Mouse (Mus musculus): ENCODE data around the gene 2210408I21Rik. TPM values are rescaled to one million over a fixed set of nuclear protein-coding genes. Genes with fewer than 3 reads are reported as not detected.
"Not testable (repeated sequence)": the region's sequence is repeated elsewhere in the genome, so short reads cannot be mapped to it uniquely, and the experiment has no call there.

2210408I21Rik gene
- 4.9 and 5.5 TPM in 2 replicates for polyA plus RNA-seq (2015; fragmentation: Nextera tagmentation; extraction: Ambion mirVana)

- Histone ChIP-seq H3K4me1 (peaks cover 12% of the 10 kb centered on the region), H3K27ac (replicated peaks) (peak within 1 kb of the TSS; percentile 90), H3K36me3 (no peaks in the 10 kb centered on the region), H3K4me2 (peak within 1 kb of the TSS; percentile 77), H3K9me3 (no peaks in the 10 kb centered on the region), H3K27me3 (replicated peaks) (no peaks in the 10 kb centered on the region), H3K9ac (peak within 1 kb of the TSS; percentile 95), H3K4me3 (peak within 1 kb of the TSS; percentile 99)
- peak; percentile 80 for ATAC-seq (ENCODE audit: extremely low read depth, insufficient number of reproducible peaks, low FRiP score, low TSS enrichment)
- under 1% methylated on average over 65 of the region's 65 CpGs for WGBS
Measured at GRCm38 (mm10) chr13:77134931-77135620, at the start of gene 2210408I21Rik, which contains the start of gene Slf1. 2210408I21Rik (plus strand) TSS chr13:77135540. Slf1 (minus strand) TSS chr13:77135473.

DNA sequence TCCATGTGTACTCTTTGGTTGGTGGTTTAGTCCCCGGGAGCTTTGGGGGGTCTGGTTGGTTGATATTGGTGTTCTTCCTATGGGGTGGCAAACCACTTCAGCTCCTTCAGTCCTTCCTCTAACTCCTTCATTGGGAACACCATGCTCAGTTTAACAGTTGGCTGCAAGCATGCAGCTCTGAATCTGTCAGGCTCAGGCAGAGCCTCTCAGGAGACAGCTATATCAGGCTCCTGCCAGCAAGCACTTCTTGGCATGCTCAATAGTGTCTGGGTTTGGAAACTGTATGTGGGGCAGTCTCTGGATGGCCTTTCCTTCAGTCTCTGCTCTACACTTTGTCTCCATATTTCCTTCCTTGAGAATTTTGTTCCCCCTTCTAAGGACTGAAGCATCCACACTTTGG lies 42.5 kb upstream of the 2210408I21Rik start:
- H3K9ac ChIP-seq; H3K27ac ChIP-seq (replicated peaks); H3K4me1 ChIP-seq; H3K27me3 ChIP-seq (replicated peaks); H3K4me3 ChIP-seq; H3K4me2 ChIP-seq; H3K9me3 ChIP-seq; ATAC-seq (ENCODE audit: extremely low read depth, insufficient number of reproducible peaks, low FRiP score, low TSS enrichment): not testable (repeated sequence)
- H3K36me3 ChIP-seq: peaks cover 36% of the 10 kb centered on the region
- WGBS: 96% methylated on average over 1 of the region's 1 CpGs

DNA sequence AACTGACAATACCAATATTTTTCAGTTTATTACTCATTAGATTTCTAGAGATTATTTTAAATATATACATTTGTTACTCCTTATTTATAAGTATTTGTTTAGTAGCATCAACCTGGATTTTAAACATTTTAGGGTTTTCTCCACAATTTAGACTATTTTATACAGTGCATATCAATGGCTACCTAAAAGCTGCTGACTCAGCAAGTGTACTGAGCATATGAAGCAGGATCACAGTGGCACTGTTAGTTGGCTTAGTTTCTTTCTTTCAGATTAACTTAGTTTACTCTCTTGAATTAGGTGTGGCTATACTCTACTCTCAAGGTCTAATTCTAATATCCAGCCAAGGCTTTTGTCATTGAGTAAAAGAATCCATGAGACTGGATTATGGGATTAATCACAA lies 27.6 kb upstream of the 2210408I21Rik start:
- Histone ChIP-seq H3K4me2 (no peak overlapping the region), H3K9ac (no peak overlapping the region), H3K27ac (replicated peaks) (no peak overlapping the region), H3K4me3 (no peak overlapping the region), H3K36me3 (peaks cover 17% of the 10 kb centered on the region), H3K27me3 (replicated peaks) (no peaks in the 10 kb centered on the region), H3K9me3 (no peaks in the 10 kb centered on the region), H3K4me1 (no peaks in the 10 kb centered on the region)
- ATAC-seq (ENCODE audit: extremely low read depth, insufficient number of reproducible peaks, low FRiP score, low TSS enrichment): no peak

- no peak overlapping the region for H3K4me2 ChIP-seq
- WGBS: 90% methylated on average over 4 of the region's 4 CpGs
- H3K4me1 ChIP-seq: no peaks in the 10 kb centered on the region
- H3K4me3 ChIP-seq: no peak overlapping the region
- no peaks in the 10 kb centered on the region for H3K9me3 ChIP-seq
- H3K27me3 ChIP-seq (replicated peaks): no peaks in the 10 kb centered on the region
- H3K27ac ChIP-seq (replicated peaks): no peak overlapping the region
- H3K9ac ChIP-seq: no peak overlapping the region
- no peak for ATAC-seq (ENCODE audit: extremely low read depth, insufficient number of reproducible peaks, low FRiP score, low TSS enrichment)
- peaks cover 9% of the 10 kb centered on the region; the same call in 1 of the 2 replicates for H3K36me3 ChIP-seq
Measured at GRCm38 (mm10) chr13:77118695-77119094, 16.6 kb upstream of the 2210408I21Rik start.

DNA sequence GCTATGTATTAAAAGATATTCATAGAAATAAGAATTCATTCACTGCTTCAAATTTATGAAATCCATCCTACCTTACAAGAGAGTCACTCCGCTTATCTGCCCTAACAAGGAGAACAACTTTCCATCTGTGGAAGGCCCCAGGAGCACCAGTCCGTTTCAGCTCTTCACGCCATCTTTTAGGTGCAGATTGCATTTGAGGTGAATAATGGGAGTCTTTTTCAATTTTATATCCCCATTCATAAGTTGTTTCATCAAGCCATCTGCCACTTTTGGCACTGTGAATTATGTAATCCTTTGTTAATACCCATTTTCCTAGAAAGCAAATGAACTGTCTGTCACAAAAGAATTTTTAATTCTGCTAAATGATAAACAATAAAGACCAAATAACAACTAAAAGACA lies 10.2 kb upstream of the 2210408I21Rik start:
- ATAC-seq (ENCODE audit: extremely low read depth, insufficient number of reproducible peaks, low FRiP score, low TSS enrichment): no peak
- Histone ChIP-seq H3K9me3 (no peaks in the 10 kb centered on the region), H3K27me3 (replicated peaks) (no peaks in the 10 kb centered on the region), H3K27ac (replicated peaks) (no peak overlapping the region), H3K36me3 (peaks cover 25% of the 10 kb centered on the region), H3K4me1 (no peaks in the 10 kb centered on the region), H3K9ac (no peak overlapping the region), H3K4me2 (no peak overlapping the region), H3K4me3 (no peak overlapping the region)
- WGBS: 93% methylated on average over 3 of the region's 3 CpGs

DNA sequence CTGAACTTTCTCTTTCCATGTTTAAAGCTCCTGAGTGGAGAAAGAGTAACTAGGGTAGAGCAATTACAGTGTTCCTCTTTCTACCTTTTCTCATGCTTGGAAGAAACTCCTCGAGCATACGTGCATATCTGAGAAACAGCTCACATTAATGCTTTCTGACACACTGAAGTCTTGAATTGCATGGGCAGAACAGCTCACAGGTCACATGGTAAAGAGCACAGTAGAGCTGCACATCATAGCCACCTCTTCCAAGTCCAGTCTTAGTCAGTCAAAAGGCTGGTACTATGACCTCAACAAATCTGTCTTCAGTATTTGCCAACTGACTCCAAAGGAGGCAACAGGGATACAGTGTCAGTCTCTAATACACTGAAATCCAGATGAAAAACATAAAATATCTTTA lies 7.1 kb upstream of the 2210408I21Rik start:
- no peak overlapping the region for H3K27ac ChIP-seq (replicated peaks)
- no peak for ATAC-seq (ENCODE audit: extremely low read depth, insufficient number of reproducible peaks, low FRiP score, low TSS enrichment)
- WGBS: 88% methylated on average over 2 of the region's 2 CpGs

DNA sequence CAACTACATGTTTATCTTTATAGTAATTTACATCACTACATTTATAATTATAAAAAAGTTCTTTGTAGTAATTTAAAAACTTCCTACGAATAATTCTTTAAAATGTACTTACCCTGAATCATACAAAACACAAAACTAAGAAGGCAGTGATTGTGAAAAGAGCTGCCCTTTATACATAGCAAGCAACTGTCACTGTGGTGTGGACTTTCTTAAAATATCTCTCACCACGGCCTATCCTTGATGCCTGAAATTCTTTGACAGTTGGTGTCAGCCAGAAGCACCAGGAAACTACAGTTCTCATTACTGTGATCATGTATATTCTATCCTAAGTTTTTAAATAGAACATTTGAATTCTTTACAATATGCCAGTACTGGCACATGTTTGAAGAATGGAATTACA lies 4.2 kb upstream of the 2210408I21Rik start:
- ATAC-seq (ENCODE audit: extremely low read depth, insufficient number of reproducible peaks, low FRiP score, low TSS enrichment): no peak
- Histone ChIP-seq H3K36me3 (no peaks in the 10 kb centered on the region), H3K4me1 (peaks cover 7% of the 10 kb centered on the region), H3K4me2 (no peak overlapping the region), H3K27me3 (replicated peaks) (no peaks in the 10 kb centered on the region), H3K9ac (no peak overlapping the region), H3K4me3 (no peak overlapping the region), H3K9me3 (no peaks in the 10 kb centered on the region), H3K27ac (replicated peaks) (peak overlapping the region; percentile 42; the same call in 1 of the 2 replicates)
- WGBS: 47% methylated on average over 2 of the region's 2 CpGs

More for the DNA sequence above, 7.1 kb upstream of the 2210408I21Rik start:
- Histone ChIP-seq H3K4me1 (peaks cover 2% of the 10 kb centered on the region; the same call in 1 of the 2 replicates), H3K4me2 (no peak overlapping the region), H3K27me3 (replicated peaks) (no peaks in the 10 kb centered on the region), H3K4me3 (no peak overlapping the region), H3K9me3 (no peaks in the 10 kb centered on the region), H3K9ac (no peak overlapping the region), H3K36me3 (peaks cover 18% of the 10 kb centered on the region)

DNA sequence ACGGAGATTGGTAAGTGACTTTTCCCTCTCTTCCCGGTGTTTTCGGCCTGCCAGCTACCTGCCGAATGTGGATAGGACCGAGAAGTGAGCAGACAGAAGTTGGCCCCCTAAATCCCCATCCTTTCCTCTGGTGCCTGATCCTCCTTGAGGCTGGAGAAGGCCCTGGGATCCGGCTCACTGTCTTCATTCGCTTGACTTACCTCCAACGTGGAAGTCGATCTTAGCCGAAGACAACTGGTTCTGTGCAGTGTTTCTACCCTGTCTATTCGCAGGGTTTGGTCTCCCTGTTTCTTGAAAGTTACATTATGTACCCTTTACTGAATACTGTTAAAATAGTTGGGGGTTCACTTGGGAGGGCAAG lies 261 bp downstream of the 2210408I21Rik start:
- Histone ChIP-seq H3K4me2 (peak overlapping the region; percentile 77), H3K27ac (replicated peaks) (peak overlapping the region; percentile 90), H3K27me3 (replicated peaks) (no peaks in the 10 kb centered on the region), H3K4me3 (peak overlapping the region; percentile 99), H3K9ac (peak overlapping the region; percentile 95), H3K4me1 (peaks cover 12% of the 10 kb centered on the region), H3K36me3 (no peaks in the 10 kb centered on the region), H3K9me3 (no peaks in the 10 kb centered on the region)
- under 1% methylated on average over 11 of the region's 11 CpGs for WGBS
- ATAC-seq (ENCODE audit: extremely low read depth, insufficient number of reproducible peaks, low FRiP score, low TSS enrichment): no peak

GRCm38 (mm10) chr13:77140890-77141289 lies 5.5 kb downstream of the 2210408I21Rik start:
- WGBS: 84% methylated on average over 2 of the region's 2 CpGs
- no peak overlapping the region for H3K4me2 ChIP-seq

DNA sequence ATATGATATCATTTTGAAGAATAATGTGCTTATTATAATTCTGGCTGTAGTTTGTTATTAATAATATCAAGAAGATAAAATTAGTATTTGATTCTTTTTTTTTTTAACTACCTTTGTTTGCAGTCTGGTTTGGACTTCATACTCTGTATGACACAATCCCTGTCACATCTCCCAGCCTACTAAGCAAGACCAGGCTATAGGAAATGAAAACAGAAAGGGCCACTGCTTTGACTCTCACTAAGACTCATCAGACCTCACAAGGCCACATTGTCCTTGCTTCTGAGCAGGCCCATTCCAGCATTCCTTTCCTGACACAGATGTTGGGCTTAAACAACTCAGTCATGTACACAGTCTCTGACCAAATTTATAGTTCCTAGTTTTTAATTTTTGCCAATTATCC lies 42.6 kb downstream of the 2210408I21Rik start:
- no peaks in the 10 kb centered on the region for H3K4me1 ChIP-seq
- no peak overlapping the region for H3K9ac ChIP-seq
- no peaks in the 10 kb centered on the region for H3K27me3 ChIP-seq (replicated peaks)
- H3K36me3 ChIP-seq: no peaks in the 10 kb centered on the region
- no peak for ATAC-seq (ENCODE audit: extremely low read depth, insufficient number of reproducible peaks, low FRiP score, low TSS enrichment)
- H3K9me3 ChIP-seq: no peaks in the 10 kb centered on the region
- no peak overlapping the region for H3K4me3 ChIP-seq
- no peak overlapping the region for H3K4me2 ChIP-seq
- H3K27ac ChIP-seq (replicated peaks): no peak overlapping the region

More at GRCm38 (mm10) chr13:77140890-77141289, 5.5 kb downstream of the 2210408I21Rik start:
- Histone ChIP-seq H3K27me3 (replicated peaks) (no peaks in the 10 kb centered on the region), H3K9me3 (no peaks in the 10 kb centered on the region), H3K4me3 (no peak overlapping the region), H3K9ac (no peak overlapping the region), H3K36me3 (no peaks in the 10 kb centered on the region), H3K27ac (replicated peaks) (no peak overlapping the region), H3K4me1 (peaks cover 7% of the 10 kb centered on the region)
- ATAC-seq (ENCODE audit: extremely low read depth, insufficient number of reproducible peaks, low FRiP score, low TSS enrichment): no peak

- H3K9ac ChIP-seq: no peak overlapping the region
- no peaks in the 10 kb centered on the region for H3K27me3 ChIP-seq (replicated peaks)
- ATAC-seq (ENCODE audit: extremely low read depth, insufficient number of reproducible peaks, low FRiP score, low TSS enrichment): no peak
- H3K9me3 ChIP-seq: no peaks in the 10 kb centered on the region
- WGBS: 80% methylated on average over 8 of the region's 8 CpGs
- no peaks in the 10 kb centered on the region for H3K4me1 ChIP-seq
- no peak overlapping the region for H3K4me2 ChIP-seq
- H3K4me3 ChIP-seq: no peak overlapping the region
- no peak overlapping the region for H3K27ac ChIP-seq (replicated peaks)
- no peaks in the 10 kb centered on the region for H3K36me3 ChIP-seq
Measured at GRCm38 (mm10) chr13:77190606-77191005, 55.3 kb downstream of the 2210408I21Rik start.

- Histone ChIP-seq H3K4me1 (no peaks in the 10 kb centered on the region), H3K27me3 (replicated peaks) (no peaks in the 10 kb centered on the region), H3K9ac (no peak overlapping the region), H3K36me3 (no peaks in the 10 kb centered on the region), H3K9me3 (no peaks in the 10 kb centered on the region), H3K27ac (replicated peaks) (no peak overlapping the region), H3K4me3 (no peak overlapping the region), H3K4me2 (no peak overlapping the region)
- ATAC-seq (ENCODE audit: extremely low read depth, insufficient number of reproducible peaks, low FRiP score, low TSS enrichment): no peak
- WGBS: 75% methylated on average over 2 of the region's 2 CpGs
Measured at GRCm38 (mm10) chr13:77192201-77192600, 56.9 kb downstream of the 2210408I21Rik start.

Data from heart, embryonic 13.5 days (tissue).